Mouse (Mus musculus): ENCODE data around the gene Gm12248.

- TF ChIP-seq CTCF (IDR thresholded peaks at IDR 0.05; ENCODE audit: insufficient read depth, low read length) (no peak), POLR2A (IDR thresholded peaks at IDR 0.05; ENCODE audit: borderline replicate concordance, extremely low read depth, low read depth, low read length) (no peak)
Measured at GRCm38 (mm10) chr11:58102146-58102545, 9.2 kb upstream of the Gm12248 start.

All from lung, adult 2 months (tissue).